Mouse (Mus musculus) Patski (cell line): ENCODE results near the gene Med25. TPM values are rescaled to one million over a fixed set of nuclear protein-coding genes. Genes with fewer than 3 reads are reported as not detected.

Experiments
- ATAC-seq: fragments of 100-300 bp; one replicate; pipeline ENCODE4 v1.8.0; 2021
- CTCF ChIA-PET: fragments of 350-600 bp; sonication (Branson Sonifier 250); formaldehyde crosslinking; loops from one replicate; lab custom pipeline; 2022; ENCODE audit warnings: inconsistent platforms; lab: Charles Lee
- POLR2A ChIA-PET: fragments of 350-600 bp; sonication (Branson Sonifier 250); formaldehyde crosslinking; loops from one replicate; lab custom pipeline; 2022; ENCODE audit warnings: antibody characterized with exemption, inconsistent platforms; lab: Charles Lee
- DNase-seq: peaks from one replicate; pipeline ENCODE4 v3.0.0-alpha.2; 2011; ENCODE audit warnings: low read depth, low spot score
- H3K27me3 ChIP-seq: fragments of 371-371 bp; one replicate; pipeline ENCODE4 v1.5.1; 2021
- CTCF ChIP-seq: fragments of 100-300 bp; IDR thresholded peaks from one replicate; pipeline ENCODE4 v1.5.1; 2021
- in situ Hi-C: fragments of 300-500 bp; cut with MboI; formaldehyde crosslinking; loops from 3 replicates; pipeline ENCODE4 v1.11.1; 2018; ENCODE audit warnings: low pct_unique_long_range_greater_than_20kb, mixed read lengths
- polyA plus RNA-seq: library from polyadenylated mRNA; unstranded; gene quantifications from one replicate; pipeline ENCODE4 v1.2.3, GENCODE M21; 2021

The Med25 gene
- polyA plus RNA-seq, 1 experiment from 2014 or later, result 96.8 TPM

GRCm38 (mm10) chr7:44826771-44827170, 65.7 kb downstream of the Med25 start:
- no peak for DNase-seq
- in situ Hi-C loops, result no loop called here
- ChIA-PET POLR2A (interaction anchor here (1.0 to 1.9 kb wide), 3 partner anchors 12 to 104 kb away, joined by 3 to 11 read pairs (median 5); no protein-coding TSS in a partner anchor), CTCF (interaction anchor here (1.1 to 3.6 kb wide), 4 partner anchors 9 to 72 kb away, joined by 3 to 21 read pairs (median 5); partner anchors contain the start of genes Atf5, Il4i1 and Nup62)
- ATAC-seq, result no peak
- no peak for TF ChIP-seq CTCF
- no peaks in the 10 kb centered on the region for H3K27me3 ChIP-seq

Other genes starting within 250 kb of the Med25 start
- 0.31 TPM for gene Myh14, start 221.9 kb downstream of the Med25 start, polyA plus RNA-seq
- gene Izumo2, start 184.0 kb downstream of the Med25 start, polyA plus RNA-seq, result not detected
- gene Vrk3, start 144.3 kb downstream of the Med25 start, polyA plus RNA-seq, result 51.5 TPM
- 1.8 TPM for gene Zfp473, start 141.7 kb downstream of the Med25 start, polyA plus RNA-seq
- gene Nup62, start 76.6 kb downstream of the Med25 start, polyA plus RNA-seq, result 48.7 TPM
- 2.2 TPM for gene Il4i1, start 76.3 kb downstream of the Med25 start, polyA plus RNA-seq
- gene Atf5, start 76.1 kb downstream of the Med25 start, polyA plus RNA-seq, result 76.6 TPM
- 99.9 TPM for gene Akt1s1, start 43.7 kb downstream of the Med25 start, polyA plus RNA-seq
- gene Tbc1d17, start 43.6 kb downstream of the Med25 start, polyA plus RNA-seq, result 59.1 TPM
- gene Pnkp, start 35.6 kb downstream of the Med25 start, polyA plus RNA-seq, result 43.2 TPM
- gene Ptov1, start 22.9 kb downstream of the Med25 start, polyA plus RNA-seq, result 308 TPM
- gene Fuz, start 3.4 kb upstream of the Med25 start, polyA plus RNA-seq, result 16.9 TPM
- gene Ap2a1, start 36.8 kb upstream of the Med25 start, polyA plus RNA-seq, result 104 TPM
- 0.06 TPM for gene Tsks, start 50.5 kb upstream of the Med25 start, polyA plus RNA-seq
- 22.1 TPM for gene Cpt1c, start 82.1 kb upstream of the Med25 start, polyA plus RNA-seq
- 514 TPM for gene Prmt1, start 93.9 kb upstream of the Med25 start, polyA plus RNA-seq
- 108 TPM for gene Irf3, start 104.9 kb upstream of the Med25 start, polyA plus RNA-seq
- 19.9 TPM for gene Bcl2l12, start 106.0 kb upstream of the Med25 start, polyA plus RNA-seq
- gene Scaf1, start 123.7 kb upstream of the Med25 start, polyA plus RNA-seq, result 80.3 TPM
- gene Rras, start 125.2 kb upstream of the Med25 start, polyA plus RNA-seq, result 78.9 TPM
- gene Prr12, start 160.2 kb upstream of the Med25 start, polyA plus RNA-seq, result 35.8 TPM
- gene Nosip, start 169.7 kb upstream of the Med25 start, polyA plus RNA-seq, result 77.4 TPM
- 38.6 TPM for gene Prrg2, start 170.0 kb upstream of the Med25 start, polyA plus RNA-seq
- 21.7 TPM for gene Rcn3, start 199.5 kb upstream of the Med25 start, polyA plus RNA-seq
- gene Fcgrt, start 211.1 kb upstream of the Med25 start, polyA plus RNA-seq, result 22.2 TPM
- gene Rps11, start 231.7 kb upstream of the Med25 start, polyA plus RNA-seq, result 920 TPM
- 1,333 TPM for gene Rpl13a, start 236.0 kb upstream of the Med25 start, polyA plus RNA-seq
- not detected for gene Gm45713, start 243.5 kb upstream of the Med25 start, polyA plus RNA-seq
- 7.3 TPM for gene Flt3l, start 243.7 kb upstream of the Med25 start, polyA plus RNA-seq